Mouse (Mus musculus): ENCODE data around the gene Rundc3a. TPM values are rescaled to one million over a fixed set of nuclear protein-coding genes. Genes with fewer than 3 reads are reported as not detected.

The Rundc3a gene
- polyA plus RNA-seq, 1 experiment from 2014 or later, result 153 TPM

GRCm38 (mm10) chr11:102421559-102421958, 28.4 kb downstream of the Rundc3a start:
- Histone ChIP-seq H3K9me3 (peaks cover 4% of the 10 kb centered on the region; the same call in 1 of the 2 replicates), H3K4me1 (replicated peaks) (no peaks in the 10 kb centered on the region), H3K27ac (no peak overlapping the region), H3K27me3 (peaks cover 5% of the 10 kb centered on the region; the same call in 1 of the 2 replicates), H3K36me3 (no peaks in the 10 kb centered on the region), H3K9ac (replicated peaks) (no peak overlapping the region), H3K4me2 (replicated peaks) (no peak overlapping the region), H3K4me3 (replicated peaks) (no peak overlapping the region)
- no peak for ATAC-seq
- WGBS, result 59% methylated on average over 8 of the region's 8 CpGs

- Histone ChIP-seq H3K4me1 (replicated peaks) (peaks cover 4% of the 10 kb centered on the region), H3K4me3 (replicated peaks) (no peak overlapping the region), H3K27me3 (peaks cover 14% of the 10 kb centered on the region), H3K9ac (replicated peaks) (no peak overlapping the region), H3K9me3 (peaks cover 3% of the 10 kb centered on the region; the same call in 1 of the 2 replicates), H3K36me3 (no peaks in the 10 kb centered on the region), H3K4me2 (replicated peaks) (no peak overlapping the region), H3K27ac (no peak overlapping the region)
- no peak for ATAC-seq
- WGBS, result 77% methylated on average over 6 of the region's 6 CpGs
Observed at GRCm38 (mm10) chr11:102424666-102425065, 31.5 kb downstream of the Rundc3a start.

- H3K4me1 ChIP-seq (replicated peaks), result peaks cover 12% of the 10 kb centered on the region
- H3K27ac ChIP-seq, result no peak overlapping the region
- H3K4me3 ChIP-seq (replicated peaks), result no peak overlapping the region
- no peak for ATAC-seq
- no peak overlapping the region for H3K9ac ChIP-seq (replicated peaks)
- no peaks in the 10 kb centered on the region for H3K36me3 ChIP-seq
- 89% methylated on average over 8 of the region's 8 CpGs for WGBS
- H3K27me3 ChIP-seq, result peaks cover 14% of the 10 kb centered on the region
- H3K4me2 ChIP-seq (replicated peaks), result no peak overlapping the region
- H3K9me3 ChIP-seq, result no peaks in the 10 kb centered on the region
Observed at GRCm38 (mm10) chr11:102425555-102426316, 32.5 kb downstream of the Rundc3a start.

- Histone ChIP-seq H3K27ac (no peak overlapping the region), H3K9me3 (no peaks in the 10 kb centered on the region), H3K36me3 (peaks cover 8% of the 10 kb centered on the region; the same call in 1 of the 2 replicates), H3K4me1 (replicated peaks) (peaks cover 24% of the 10 kb centered on the region), H3K4me3 (replicated peaks) (no peak overlapping the region), H3K4me2 (replicated peaks) (peak overlapping the region; percentile 94), H3K9ac (replicated peaks) (no peak overlapping the region), H3K27me3 (peaks cover 9% of the 10 kb centered on the region; the same call in 1 of the 2 replicates)
- ATAC-seq, result no peak
- 71% methylated on average over 8 of the region's 8 CpGs for WGBS
Observed at GRCm38 (mm10) chr11:102428981-102429540, 35.9 kb downstream of the Rundc3a start.

DNA sequence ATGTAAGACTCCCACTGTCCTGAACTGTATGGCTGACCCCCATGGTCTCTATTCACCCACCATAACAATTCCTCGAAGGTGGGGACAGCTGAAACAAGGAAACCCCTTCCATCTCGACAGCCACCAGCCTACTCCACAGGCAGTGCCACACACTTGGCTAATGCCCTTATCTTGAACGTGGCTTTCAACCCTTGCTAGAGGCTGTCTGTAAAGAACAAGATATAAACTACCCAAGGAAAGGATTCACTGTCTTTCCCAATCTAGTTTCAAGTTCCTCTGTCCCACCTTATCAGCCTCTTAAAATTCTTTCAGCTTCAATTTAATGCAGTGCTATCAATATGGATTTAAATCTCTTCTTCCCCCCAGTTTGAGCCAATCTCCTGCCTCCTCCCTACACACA, 36.3 kb downstream of the Rundc3a start:
- Histone ChIP-seq H3K27me3 (peaks cover 9% of the 10 kb centered on the region; the same call in 1 of the 2 replicates), H3K27ac (no peak overlapping the region), H3K9me3 (no peaks in the 10 kb centered on the region), H3K4me1 (replicated peaks) (peaks cover 27% of the 10 kb centered on the region), H3K9ac (replicated peaks) (peak overlapping the region; percentile 37; the same call in 1 of the 2 replicates), H3K4me2 (replicated peaks) (peak overlapping the region; percentile 94), H3K36me3 (peaks cover 8% of the 10 kb centered on the region), H3K4me3 (replicated peaks) (peak overlapping the region; percentile 57)
- no peak for ATAC-seq
- WGBS, result 53% methylated on average over 3 of the region's 3 CpGs

GRCm38 (mm10) chr11:102430121-102431017, 37.2 kb downstream of the Rundc3a start, which contains the start of gene Grn:
Grn (plus strand) TSS chr11:102430315.
- no peaks in the 10 kb centered on the region for H3K9me3 ChIP-seq
- H3K36me3 ChIP-seq, result peaks cover 16% of the 10 kb centered on the region
- peaks cover 9% of the 10 kb centered on the region; the same call in 1 of the 2 replicates for H3K27me3 ChIP-seq
- H3K9ac ChIP-seq (replicated peaks), result peak within 1 kb of the TSS; percentile 69
- peak; percentile 87 for ATAC-seq
- peak within 1 kb of the TSS; percentile 73 for H3K27ac ChIP-seq
- H3K4me1 ChIP-seq (replicated peaks), result peaks cover 27% of the 10 kb centered on the region
- H3K4me3 ChIP-seq (replicated peaks), result peak within 1 kb of the TSS; percentile 57
- under 1% methylated on average over 29 of the region's 29 CpGs for whole genome bisulfite sequencing
- peak within 1 kb of the TSS; percentile 94 for H3K4me2 ChIP-seq (replicated peaks)

DNA sequence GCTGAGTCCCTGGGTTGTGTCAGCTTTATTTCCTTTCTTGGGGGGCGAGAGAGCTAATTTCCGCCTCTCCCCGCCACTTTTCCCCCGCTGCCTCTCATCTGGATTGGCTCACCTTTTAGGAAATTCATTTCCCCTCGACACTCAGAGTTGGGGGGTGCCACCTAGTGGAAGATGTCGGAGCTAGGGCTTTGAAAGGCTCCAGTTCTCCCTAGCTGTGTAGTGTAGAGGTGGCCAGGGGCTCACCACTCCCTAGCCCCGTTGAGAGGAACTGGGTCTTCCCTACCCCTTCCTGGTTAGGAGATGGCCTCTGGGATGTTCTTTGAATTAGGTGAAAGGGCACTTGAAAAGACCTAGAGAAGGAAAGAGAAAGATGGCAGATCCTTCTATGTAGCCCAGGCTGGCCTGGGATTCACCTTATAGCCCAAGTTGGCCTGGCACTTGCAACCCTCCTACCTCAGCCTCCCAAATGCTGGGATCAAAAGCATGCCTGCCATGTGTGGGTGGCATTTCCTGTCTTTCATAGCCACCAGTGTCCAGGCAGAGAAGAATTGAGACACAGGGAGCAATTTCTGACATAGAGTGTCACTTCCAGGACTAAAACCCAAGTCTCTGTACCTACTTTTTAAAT, 37.9 kb downstream of the Rundc3a start:
- H3K4me3 ChIP-seq (replicated peaks), result peak overlapping the region; percentile 57
- no peaks in the 10 kb centered on the region for H3K9me3 ChIP-seq
- peaks cover 32% of the 10 kb centered on the region for H3K4me1 ChIP-seq (replicated peaks)
- peak overlapping the region; percentile 94 for H3K4me2 ChIP-seq (replicated peaks)
- peak overlapping the region; percentile 69 for H3K9ac ChIP-seq (replicated peaks)
- WGBS, result under 1% methylated on average over 7 of the region's 7 CpGs
- H3K27me3 ChIP-seq, result peaks cover 9% of the 10 kb centered on the region; the same call in 1 of the 2 replicates
- H3K36me3 ChIP-seq, result peaks cover 24% of the 10 kb centered on the region
- ATAC-seq, result peak; percentile 58; the same call in 1 of the 2 replicates
- H3K27ac ChIP-seq, result peak overlapping the region; percentile 73

GRCm38 (mm10) chr11:102431728-102432114, 38.5 kb downstream of the Rundc3a start:
- H3K4me1 ChIP-seq (replicated peaks), result peaks cover 34% of the 10 kb centered on the region
- 88% methylated on average over 3 of the region's 3 CpGs for WGBS

DNA sequence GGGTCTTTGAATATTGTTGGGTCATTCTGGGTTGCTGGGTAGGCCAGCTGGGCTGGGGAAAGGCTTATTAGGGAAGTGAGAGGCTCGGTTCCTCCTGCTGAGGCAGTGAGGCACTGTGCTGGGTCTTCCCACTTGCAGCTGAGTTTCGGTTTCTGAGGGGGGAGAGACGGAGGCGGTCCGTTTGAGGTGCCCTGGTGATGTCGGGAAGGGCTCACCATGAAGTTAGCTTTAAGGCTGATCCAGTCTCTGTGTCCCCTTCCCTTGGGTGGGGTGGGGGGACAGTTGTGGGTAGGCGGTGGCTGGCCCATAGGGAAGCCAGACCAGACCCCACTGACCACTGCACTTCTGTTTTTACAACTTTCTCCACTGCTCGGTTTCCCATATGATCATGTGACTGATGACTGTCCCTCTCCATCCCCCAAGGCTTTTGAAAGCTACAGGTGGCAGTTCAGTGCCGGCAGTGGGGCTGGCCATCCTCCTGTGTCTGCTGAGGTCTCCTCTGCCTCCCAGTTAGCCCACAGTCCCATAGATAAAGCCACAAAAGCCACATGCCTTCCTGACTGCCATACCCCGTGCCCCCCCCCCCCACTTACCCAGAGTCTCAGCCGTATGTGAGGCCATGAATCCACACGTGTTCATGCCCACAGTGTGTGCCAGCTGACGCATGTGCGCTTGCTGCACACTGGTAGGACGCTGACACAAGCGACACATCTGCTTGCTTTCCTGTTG, 39.1 kb downstream of the Rundc3a start:
- Histone ChIP-seq H3K4me2 (replicated peaks) (no peak overlapping the region), H3K4me1 (replicated peaks) (peaks cover 39% of the 10 kb centered on the region), H3K36me3 (peaks cover 34% of the 10 kb centered on the region), H3K27ac (no peak overlapping the region), H3K4me3 (replicated peaks) (no peak overlapping the region), H3K9ac (replicated peaks) (no peak overlapping the region), H3K9me3 (no peaks in the 10 kb centered on the region), H3K27me3 (peaks cover 9% of the 10 kb centered on the region; the same call in 1 of the 2 replicates)
- ATAC-seq, result no peak
- WGBS, result 65% methylated on average over 16 of the region's 16 CpGs

More at GRCm38 (mm10) chr11:102431728-102432114, 38.5 kb downstream of the Rundc3a start:
- Histone ChIP-seq H3K4me2 (replicated peaks) (no peak overlapping the region), H3K9ac (replicated peaks) (no peak overlapping the region), H3K27me3 (peaks cover 9% of the 10 kb centered on the region; the same call in 1 of the 2 replicates), H3K27ac (no peak overlapping the region), H3K4me3 (replicated peaks) (no peak overlapping the region), H3K36me3 (peaks cover 30% of the 10 kb centered on the region), H3K9me3 (no peaks in the 10 kb centered on the region)
- ATAC-seq, result no peak

DNA sequence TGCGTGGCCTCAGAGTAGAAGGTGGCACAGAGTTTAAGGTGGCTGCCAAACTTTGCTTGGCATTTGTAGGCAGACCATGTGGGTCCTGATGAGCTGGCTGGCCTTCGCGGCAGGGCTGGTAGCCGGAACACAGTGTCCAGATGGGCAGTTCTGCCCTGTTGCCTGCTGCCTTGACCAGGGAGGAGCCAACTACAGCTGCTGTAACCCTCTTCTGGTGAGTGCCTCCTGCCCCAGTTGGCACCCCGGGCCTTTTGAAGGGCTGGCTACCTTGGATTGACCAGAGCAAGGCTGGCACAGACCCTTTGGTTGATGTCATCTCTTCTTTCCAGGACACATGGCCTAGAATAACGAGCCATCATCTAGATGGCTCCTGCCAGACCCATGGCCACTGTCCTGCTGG, 39.7 kb downstream of the Rundc3a start:
- Histone ChIP-seq H3K27ac (no peak overlapping the region), H3K27me3 (peaks cover 9% of the 10 kb centered on the region; the same call in 1 of the 2 replicates), H3K4me2 (replicated peaks) (no peak overlapping the region), H3K9ac (replicated peaks) (no peak overlapping the region), H3K4me3 (replicated peaks) (no peak overlapping the region), H3K9me3 (no peaks in the 10 kb centered on the region), H3K36me3 (peaks cover 40% of the 10 kb centered on the region), H3K4me1 (replicated peaks) (peaks cover 45% of the 10 kb centered on the region)
- ATAC-seq, result no peak
- WGBS, result 89% methylated on average over 6 of the region's 6 CpGs

- no peak for ATAC-seq
- Histone ChIP-seq H3K27ac (no peak overlapping the region), H3K4me2 (replicated peaks) (no peak overlapping the region), H3K9me3 (no peaks in the 10 kb centered on the region), H3K27me3 (peaks cover 7% of the 10 kb centered on the region; the same call in 1 of the 2 replicates), H3K4me3 (replicated peaks) (no peak overlapping the region), H3K4me1 (replicated peaks) (peaks cover 55% of the 10 kb centered on the region), H3K36me3 (peaks cover 49% of the 10 kb centered on the region), H3K9ac (replicated peaks) (no peak overlapping the region; the same call in 1 of the 2 replicates)
- 89% methylated on average over 7 of the region's 7 CpGs for WGBS
Observed at GRCm38 (mm10) chr11:102433866-102434265, 40.7 kb downstream of the Rundc3a start.
